Mouse (Mus musculus): Measurements from ENCODE around the gene A030003K21Rik.
"Not testable (repeated sequence)": the region's sequence is repeated elsewhere in the genome, so short reads cannot be mapped to it uniquely, and the experiment has no call there.

Gene A030003K21Rik

GRCm38 (mm10) chr1:82943295-82943694 is at the start of gene A030003K21Rik:
TSS of gene A030003K21Rik (minus strand) at chr1:82943388.
- not testable (repeated sequence) for DNase-seq (ENCODE audit: low read depth, low spot score)

GRCm38 (mm10) chr1:82992093-82992492 is 48.9 kb upstream of the A030003K21Rik start:
- DNase-seq (ENCODE audit: low read depth, low spot score) = no peak

- DNase-seq (ENCODE audit: low read depth, low spot score) = no peak
Observed at GRCm38 (mm10) chr1:82991596-82991995, 48.4 kb upstream of the A030003K21Rik start.

DNA sequence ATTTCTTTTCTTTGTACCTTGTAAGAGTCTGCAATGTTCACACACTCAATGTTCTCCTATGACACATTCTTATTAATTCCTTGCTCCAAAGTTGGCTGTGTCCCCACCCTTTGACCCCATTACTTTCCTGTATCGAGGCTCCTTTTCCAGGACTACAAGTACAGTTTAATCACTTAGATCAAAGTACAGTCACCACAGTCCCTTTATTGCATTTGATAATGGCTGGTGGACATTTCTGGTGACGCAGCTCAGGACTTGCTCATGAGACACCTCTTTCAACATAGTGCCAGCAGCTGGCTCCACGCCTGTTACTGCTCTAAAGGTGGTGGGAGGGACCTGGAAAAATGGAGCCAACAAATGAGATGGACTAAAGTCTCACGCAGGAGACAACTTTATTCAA is 47.9 kb upstream of the A030003K21Rik start:
- no peak for DNase-seq (ENCODE audit: low read depth, low spot score)

GRCm38 (mm10) chr1:82987530-82988198 is 44.5 kb upstream of the A030003K21Rik start:
- DNase-seq (ENCODE audit: low read depth, low spot score) = peak; percentile 70

DNA sequence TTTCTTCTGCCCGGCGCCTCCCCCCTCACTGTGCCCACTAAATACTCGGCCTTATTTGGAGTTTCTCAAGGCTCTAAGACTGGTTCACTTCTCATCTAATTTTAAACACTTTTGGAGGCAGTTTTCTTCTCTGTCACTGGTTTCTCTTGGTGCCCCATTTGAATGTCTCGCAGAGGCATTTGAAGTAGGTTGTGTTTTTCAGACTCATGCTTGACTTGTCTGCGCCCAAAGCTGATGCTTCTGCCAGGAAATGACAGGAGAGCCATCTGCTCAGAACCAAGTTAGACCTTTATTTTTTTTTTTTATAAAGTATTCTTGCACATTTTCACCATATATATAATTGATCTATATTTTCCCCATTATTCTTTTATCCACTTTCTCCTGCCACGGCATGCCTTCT is 43.5 kb upstream of the A030003K21Rik start:
- DNase-seq (ENCODE audit: low read depth, low spot score) = no peak

- no peak for DNase-seq (ENCODE audit: low read depth, low spot score)
Observed at GRCm38 (mm10) chr1:82977840-82978239, 34.7 kb upstream of the A030003K21Rik start.

DNA sequence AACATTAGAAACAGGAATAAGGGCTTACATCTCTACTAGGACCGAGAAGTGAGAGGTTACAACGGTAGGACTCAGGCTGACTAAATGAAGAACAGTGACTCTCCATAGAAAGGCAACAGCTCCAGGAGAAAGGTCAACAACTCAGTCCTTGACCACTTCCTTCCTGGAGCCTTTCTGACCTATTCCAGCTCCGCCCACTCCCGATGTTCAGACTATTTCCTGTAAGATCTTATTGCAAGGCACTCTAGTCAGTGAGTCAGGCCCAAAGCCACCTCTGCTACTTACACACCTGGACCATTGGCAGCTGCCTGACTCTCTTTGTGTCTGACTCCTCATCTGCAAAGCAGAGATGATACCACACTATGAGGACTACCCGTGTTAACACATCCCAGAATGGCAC is 32.6 kb upstream of the A030003K21Rik start:
- DNase-seq (ENCODE audit: low read depth, low spot score) = no peak

- DNase-seq (ENCODE audit: low read depth, low spot score) = no peak
Observed at GRCm38 (mm10) chr1:82974342-82974741, 31.2 kb upstream of the A030003K21Rik start.

DNA sequence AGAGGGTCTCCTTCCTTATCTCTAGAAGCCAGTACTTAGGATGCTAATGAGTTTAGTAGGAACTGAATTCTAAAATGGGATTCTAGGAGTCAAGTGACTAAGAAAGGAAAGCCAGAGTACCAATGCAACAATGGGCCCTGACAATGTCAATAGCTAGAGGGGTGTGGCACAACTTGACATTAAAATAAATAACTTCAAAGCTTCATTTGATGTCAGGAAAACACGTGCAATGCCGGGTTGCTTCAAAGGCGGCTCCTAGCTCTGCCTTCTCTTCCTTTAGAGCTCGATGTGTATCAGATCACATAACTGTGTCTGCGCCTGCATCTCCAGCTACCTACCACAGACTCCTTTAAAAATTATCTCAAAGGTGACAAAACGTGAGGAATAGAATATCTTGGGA is 30.7 kb upstream of the A030003K21Rik start:
- DNase-seq (ENCODE audit: low read depth, low spot score) = no peak

GRCm38 (mm10) chr1:82973244-82973643 is 30.1 kb upstream of the A030003K21Rik start:
- peak; percentile 13 for DNase-seq (ENCODE audit: low read depth, low spot score)

DNA sequence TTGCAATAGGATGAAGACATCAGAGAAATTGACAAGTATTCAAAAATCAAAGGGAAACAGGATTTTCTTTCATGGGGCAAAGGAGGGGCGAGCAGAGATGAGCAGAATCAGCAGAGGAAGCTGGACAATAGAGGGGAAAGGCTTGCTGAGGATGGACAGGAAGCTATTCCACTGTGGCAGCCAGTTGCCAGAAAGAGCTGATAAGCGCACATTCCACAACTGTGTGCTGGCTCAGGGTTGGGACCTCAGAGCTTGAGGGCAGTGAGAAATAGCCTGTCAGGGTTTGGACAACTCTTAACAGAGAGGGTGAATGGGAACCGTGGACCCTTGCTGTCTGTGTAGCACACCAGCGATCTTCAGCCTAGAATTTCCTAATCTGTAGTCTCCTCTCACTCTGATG is 28.9 kb upstream of the A030003K21Rik start:
- no peak for DNase-seq (ENCODE audit: low read depth, low spot score)

DNA sequence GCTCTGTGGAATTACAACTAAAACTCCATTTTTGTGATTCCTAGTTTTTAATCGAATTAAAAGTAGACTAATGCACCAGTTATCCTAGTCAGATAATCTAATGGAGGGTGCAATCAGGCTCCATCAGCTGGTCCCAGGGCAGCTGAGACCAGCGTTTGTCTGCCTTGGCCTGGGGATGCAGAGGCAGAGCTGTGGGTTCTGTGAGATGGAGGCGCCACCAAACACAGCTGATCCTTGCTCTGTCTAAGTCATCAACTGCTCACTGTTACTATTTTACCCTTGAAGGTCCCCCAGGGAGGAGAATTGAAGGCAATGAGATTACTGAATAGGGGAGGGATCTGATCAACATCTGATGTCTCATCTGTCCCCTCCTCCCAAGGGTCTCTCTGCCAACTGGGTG is 23.2 kb upstream of the A030003K21Rik start:
- no peak for DNase-seq (ENCODE audit: low read depth, low spot score)

DNA sequence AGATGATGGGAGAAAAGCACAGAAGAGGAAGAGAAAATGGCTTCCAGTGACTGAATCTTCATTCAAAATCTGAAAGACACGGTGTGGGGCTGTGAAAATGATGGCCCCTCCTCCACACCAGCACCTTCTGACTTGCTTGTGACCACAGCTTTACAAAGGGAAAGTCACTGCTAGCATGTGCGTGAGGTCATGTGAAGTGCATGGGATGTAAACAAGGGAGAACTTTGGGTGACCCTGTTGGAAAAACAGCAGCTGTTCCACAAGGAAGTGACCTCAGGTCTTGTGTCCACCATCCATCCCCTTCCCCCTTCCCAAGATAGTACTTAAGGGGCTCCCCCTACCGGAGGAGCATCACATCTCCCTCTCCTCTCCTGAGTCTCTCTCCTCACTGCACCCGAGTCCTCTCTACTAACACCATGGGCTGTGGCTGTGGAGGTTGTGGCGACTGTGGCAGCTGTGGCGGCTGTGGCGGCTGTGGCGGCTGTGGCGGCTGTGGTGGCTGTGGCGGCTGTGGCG is 16.7 kb upstream of the A030003K21Rik start, which contains the start of gene Gm47955:
Gene Gm47955 (plus strand): TSS at position 417 of the 516 bp plus-strand sequence.
- no peak for DNase-seq (ENCODE audit: low read depth, low spot score)

- not testable (repeated sequence) for DNase-seq (ENCODE audit: low read depth, low spot score)
Observed at GRCm38 (mm10) chr1:82955913-82956312, 12.7 kb upstream of the A030003K21Rik start, which contains the start of gene Gm7544. TSS of gene Gm7544 (minus strand) at chr1:82956013.

GRCm38 (mm10) chr1:82948601-82949000 is 5.4 kb upstream of the A030003K21Rik start:
- DNase-seq (ENCODE audit: low read depth, low spot score) = no peak

- not testable (repeated sequence) for DNase-seq (ENCODE audit: low read depth, low spot score)
Observed at GRCm38 (mm10) chr1:82946029-82946428, 2.8 kb upstream of the A030003K21Rik start.

GRCm38 (mm10) chr1:82942505-82942904 is 683 bp downstream of the A030003K21Rik start:
- not testable (repeated sequence) for DNase-seq (ENCODE audit: low read depth, low spot score)

DNA sequence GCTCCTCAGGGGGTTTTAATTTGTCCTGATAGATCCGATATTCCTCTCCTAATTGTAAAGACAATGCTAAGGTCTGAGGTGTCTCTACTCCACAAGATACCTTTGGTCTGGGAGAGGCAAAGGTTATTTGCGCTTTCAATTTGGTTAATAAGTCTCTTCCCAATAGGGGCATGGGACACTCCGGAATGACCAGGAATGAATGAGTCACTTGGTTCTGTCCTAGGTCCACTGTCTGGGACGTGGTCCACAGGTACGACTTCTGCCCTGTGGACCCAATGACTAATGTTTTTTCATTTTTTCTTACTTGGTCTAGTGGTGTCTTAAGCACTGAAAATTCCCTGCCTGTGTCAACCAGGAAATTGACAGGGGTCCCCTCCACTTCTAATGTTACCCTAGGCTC is 4.5 kb downstream of the A030003K21Rik start:
- DNase-seq (ENCODE audit: low read depth, low spot score) = no peak

- not testable (repeated sequence) for DNase-seq (ENCODE audit: low read depth, low spot score)
Observed at GRCm38 (mm10) chr1:82931326-82931725, 11.9 kb downstream of the A030003K21Rik start, which contains the start of gene Gm6217. TSS of gene Gm6217 (minus strand) at chr1:82931399.

DNA sequence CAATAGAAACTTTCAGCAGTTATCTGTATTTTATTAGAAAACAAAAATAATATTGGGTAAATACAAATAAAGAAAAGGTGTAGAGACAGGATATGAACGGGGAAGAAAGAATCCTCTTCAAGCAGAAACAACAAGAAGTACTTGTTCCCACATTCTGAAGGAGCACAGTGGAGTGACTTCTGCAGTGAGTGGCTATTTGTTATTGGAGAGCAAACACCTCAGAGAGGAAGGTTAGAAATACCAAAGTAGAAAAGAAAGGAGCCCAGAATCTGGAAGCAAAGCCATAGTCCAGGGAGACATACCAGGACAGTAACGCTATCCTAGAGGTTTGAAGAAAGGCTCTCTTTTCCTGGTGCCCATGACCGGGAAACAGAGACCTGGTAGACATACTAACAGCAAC is 12.6 kb downstream of the A030003K21Rik start:
- not testable (repeated sequence) for DNase-seq (ENCODE audit: low read depth, low spot score)

DNA sequence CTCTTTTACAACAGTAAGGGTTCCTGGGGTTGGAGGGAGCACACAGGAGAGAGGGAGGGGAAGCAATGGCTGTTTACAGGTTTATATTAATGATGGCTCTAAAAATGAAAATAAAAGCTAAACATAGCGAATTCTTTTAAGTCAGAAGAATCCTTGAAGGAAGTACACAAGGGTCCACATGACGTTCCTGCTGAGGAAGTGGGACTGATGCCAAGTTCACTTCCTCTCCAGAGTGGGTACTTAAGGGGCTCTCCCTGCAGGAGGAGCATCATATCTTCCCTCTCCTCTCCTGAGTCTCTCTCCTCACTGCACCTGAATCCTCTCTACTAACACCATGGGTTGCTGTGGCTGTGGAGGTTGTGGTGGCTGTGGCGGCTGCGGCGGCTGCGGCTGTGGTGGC is 18.5 kb downstream of the A030003K21Rik start, which contains the start of gene A030014E15Rik:
Gene A030014E15Rik (plus strand): TSS at position 268 of the 400 bp plus-strand sequence.
- no peak for DNase-seq (ENCODE audit: low read depth, low spot score)

GRCm38 (mm10) chr1:82913434-82913833 is 29.8 kb downstream of the A030003K21Rik start:
- not testable (repeated sequence) for DNase-seq (ENCODE audit: low read depth, low spot score)
